Comparison of ENCODE assay signal across 8 mouse cellular contexts in genomic region chr10:26774266-26774665, GRCm38 (mm10). TPM values are rescaled to one million over a fixed set of nuclear protein-coding genes. Genes with fewer than 3 reads are reported as not detected.
DNase-seq lines count a peak whose midpoint lies in the region; ATAC-seq and TF ChIP-seq lines count a peak whose summit lies in the region.

No protein-coding gene starts in this region.

- no peak for TF ChIP-seq POLR2A in heart, adult 2 months (IDR thresholded peaks at IDR 0.05; ENCODE audit: insufficient read depth, low read depth, low read length)

- WGBS in heart, adult 2 months = 57% methylated on average over 1 of the region's 1 CpGs
- 74% methylated on average over 1 of the region's 1 CpGs for WGBS in forebrain, embryonic 11.5 days
- 63% methylated on average over 1 of the region's 1 CpGs for WGBS in kidney, embryonic 15.5 days
- 83% methylated on average over 1 of the region's 1 CpGs for WGBS in midbrain, embryonic 12.5 days

- peak overlapping the region; percentile 96 for H3K27ac ChIP-seq in heart, adult 2 months
- H3K27ac ChIP-seq in forebrain, embryonic 11.5 days (ENCODE audit: low read depth, low read length) = no peak overlapping the region
- peak overlapping the region; percentile 99 for H3K27ac ChIP-seq in kidney, embryonic 15.5 days
- H3K27ac ChIP-seq in midbrain, embryonic 12.5 days (replicated peaks) = no peak overlapping the region

- H3K36me3 ChIP-seq in heart, adult 2 months (ENCODE audit: control insufficient read depth, insufficient read depth, low read length) = peaks cover 15% of the 10 kb centered on the region
- no peaks in the 10 kb centered on the region for H3K36me3 ChIP-seq in forebrain, embryonic 11.5 days (ENCODE audit: control insufficient read depth, insufficient read depth, low read length)
- H3K36me3 ChIP-seq in kidney, embryonic 15.5 days = no peaks in the 10 kb centered on the region
- no peaks in the 10 kb centered on the region for H3K36me3 ChIP-seq in midbrain, embryonic 12.5 days

- intact Hi-C loops in heart, adult 2 months (cut with DNase I) = loop anchor here (5.0 kb wide), 1 partner anchor 53 kb away; no protein-coding TSS in a partner anchor

- H3K27me3 ChIP-seq in heart, adult 2 months (ENCODE audit: control insufficient read depth, insufficient read depth, low read length) = no peaks in the 10 kb centered on the region
- H3K27me3 ChIP-seq in forebrain, embryonic 11.5 days (ENCODE audit: control insufficient read depth, insufficient read depth, low read length) = no peaks in the 10 kb centered on the region
- no peaks in the 10 kb centered on the region for H3K27me3 ChIP-seq in kidney, embryonic 15.5 days
- 0 out of 2 replicates have a peak, but pooled peaks cover 6% of the 10 kb centered on the region for H3K27me3 ChIP-seq in midbrain, embryonic 12.5 days

- H3K4me3 ChIP-seq in heart, adult 2 months = peak overlapping the region; percentile 73
- no peak overlapping the region for H3K4me3 ChIP-seq in forebrain, embryonic 11.5 days (ENCODE audit: low read depth, low read length)
- peak overlapping the region; percentile 60 for H3K4me3 ChIP-seq in kidney, embryonic 15.5 days (replicated peaks)
- H3K4me3 ChIP-seq in midbrain, embryonic 12.5 days = no peak overlapping the region

- DNase-seq in heart, adult 2 months = no peak
- DNase-seq in heart, postnatal 4 days = no peak
- DNase-seq in forebrain, embryonic 11.5 days (ENCODE audit: low spot score) = no peak
- DNase-seq in left cerebral cortex, adult 8-10 months (ENCODE audit: low spot score in 2 of 2) = no peak
- no peak for DNase-seq in cerebellum, postnatal 36 days
- no peak for DNase-seq in ovary, postnatal 10 days (ENCODE audit: low spot score)

- peaks cover 10% of the 10 kb centered on the region for H3K4me1 ChIP-seq in heart, adult 2 months (ENCODE audit: control insufficient read depth, insufficient read depth, low read length)
- peaks cover 3% of the 10 kb centered on the region; the same call in 1 of the 2 replicates for H3K4me1 ChIP-seq in forebrain, embryonic 11.5 days (replicated peaks; ENCODE audit: control insufficient read depth, insufficient read depth, low read length)
- H3K4me1 ChIP-seq in kidney, embryonic 15.5 days = peaks cover 23% of the 10 kb centered on the region
- peaks cover 18% of the 10 kb centered on the region for H3K4me1 ChIP-seq in midbrain, embryonic 12.5 days

- peak overlapping the region; percentile 88; the same call in 1 of the 2 replicates for H3K4me2 ChIP-seq in forebrain, embryonic 11.5 days (ENCODE audit: low read depth, low read length, severe bottlenecking)
- H3K4me2 ChIP-seq in kidney, embryonic 15.5 days = peak overlapping the region; percentile 77
- peak overlapping the region; percentile 84 for H3K4me2 ChIP-seq in midbrain, embryonic 12.5 days (replicated peaks)

- H3K9ac ChIP-seq in heart, adult 2 months (ENCODE audit: low read depth, low read length) = peak overlapping the region; percentile 49
- H3K9ac ChIP-seq in forebrain, embryonic 11.5 days (ENCODE audit: low read length) = no peak overlapping the region
- H3K9ac ChIP-seq in kidney, embryonic 15.5 days = peak overlapping the region; percentile 45; the same call in 1 of the 2 replicates
- H3K9ac ChIP-seq in midbrain, embryonic 12.5 days (replicated peaks) = no peak overlapping the region

- ATAC-seq in forebrain, embryonic 11.5 days (replicated peaks; ENCODE audit: low FRiP score) = no peak
- no peak for ATAC-seq in kidney, embryonic 15.5 days (replicated peaks; ENCODE audit: low FRiP score)
- ATAC-seq in midbrain, embryonic 12.5 days (ENCODE audit: low FRiP score, low read depth) = no peak

- peaks cover 3% of the 10 kb centered on the region; the same call in 1 of the 2 replicates for H3K79me2 ChIP-seq in heart, adult 2 months (replicated peaks; ENCODE audit: control insufficient read depth, insufficient read depth, low read length)

- TF ChIP-seq EP300 in heart, adult 2 months (IDR thresholded peaks at IDR 0.05; ENCODE audit: insufficient read depth, low read depth, low read length) = no peak

- TF ChIP-seq CTCF in heart, adult 2 months (IDR thresholded peaks at IDR 0.05) = no peak

- H3K9me3 ChIP-seq in forebrain, embryonic 11.5 days (ENCODE audit: control insufficient read depth, low read length) = no peaks in the 10 kb centered on the region
- H3K9me3 ChIP-seq in kidney, embryonic 15.5 days (replicated peaks) = no peaks in the 10 kb centered on the region
- no peaks in the 10 kb centered on the region for H3K9me3 ChIP-seq in midbrain, embryonic 12.5 days

RNA-seq across cellular contexts. Expression of gene Arhgap18, which starts 21.0 kb away (rescaled TPM):
- 10 to 100 TPM; 13.3 to 14.5 TPM for total RNA-seq in heart, adult 2 months (2021)
- 4.1 and 9.0 TPM in 2 replicates for polyA plus RNA-seq in heart, adult 2 months (2012; rRNA removed)
- total RNA-seq in heart, postnatal 4 days (2021) = 10 to 100 TPM; 63.2 to 74.8 TPM
- polyA plus RNA-seq in forebrain, embryonic 11.5 days (2014; fragmentation: Nextera tagmentation; extraction: Ambion mirVana) = 18.2 and 20.9 TPM in 2 replicates
- polyA plus RNA-seq in kidney, embryonic 15.5 days (2015; fragmentation: Nextera tagmentation; extraction: Ambion mirVana) = 41.0 and 45.0 TPM in 2 replicates
- polyA plus RNA-seq in midbrain, embryonic 12.5 days (2016; fragmentation: Nextera tagmentation; extraction: Ambion mirVana) = 17.8 and 18.2 TPM in 2 replicates
- 10 to 100 TPM in 2 of 4 experiments, 1 to 10 TPM in 2; 8.1 to 11.6 (median 10.3) TPM for total RNA-seq in left cerebral cortex, adult 8-10 months (2022)

Comparison
In these comparisons a context has a peak if more than half of its experiments do, and no peak if none do; other contexts are left out.
1. H3K27ac ChIP-seq: peak in heart, adult 2 months (single experiment) and kidney, embryonic 15.5 days (single experiment); none in forebrain, embryonic 11.5 days (single experiment) and midbrain, embryonic 12.5 days (single experiment).
2. H3K4me3 ChIP-seq: peak in heart, adult 2 months (single experiment) and kidney, embryonic 15.5 days (single experiment); none in forebrain, embryonic 11.5 days (single experiment) and midbrain, embryonic 12.5 days (single experiment).
3. H3K9ac ChIP-seq: peak in heart, adult 2 months (single experiment) and kidney, embryonic 15.5 days (single experiment); none in forebrain, embryonic 11.5 days (single experiment) and midbrain, embryonic 12.5 days (single experiment).
4. Peak in every context shown above with its lines, with median percentiles within 50 percentile points of each other: H3K4me2 ChIP-seq.